Mouse (Mus musculus): ENCODE results near the gene Lrrc20. TPM values are rescaled to one million over a fixed set of nuclear protein-coding genes. Genes with fewer than 3 reads are reported as not detected.

The Lrrc20 gene
- total and polyA plus RNA-seq, 2 experiments from 2014 or later: 9.7 to 19.6 TPM

- WGBS: 33% methylated on average over 5 of the region's 5 CpGs
- Histone ChIP-seq H3K27ac (no peak overlapping the region), H3K4me2 (ENCODE audit: low read depth, low read length) (peak overlapping the region; percentile 60), H3K9me3 (ENCODE audit: low read length) (no peaks in the 10 kb centered on the region), H3K9ac (replicated peaks; ENCODE audit: low read length) (no peak overlapping the region), H3K4me1 (ENCODE audit: insufficient read depth, low read length) (0 out of 2 replicates have a peak, but pooled peaks cover 4% of the 10 kb centered on the region), H3K4me3 (ENCODE audit: low read length) (peak overlapping the region; percentile 32), H3K27me3 (ENCODE audit: insufficient read depth, low read length) (no peaks in the 10 kb centered on the region), H3K36me3 (ENCODE audit: insufficient read depth, low read length) (no peaks in the 10 kb centered on the region)
- ATAC-seq (no peak), DNase-seq (ENCODE audit: low spot score) (no peak)
- no peak for TF ChIP-seq CTCF (IDR thresholded peaks at IDR 0.05; ENCODE audit: low read depth)
These were observed 149.2 kb downstream of the Lrrc20 start for GRCm38 (mm10) chr10:61624771-61625170.

- Histone ChIP-seq H3K4me3 (ENCODE audit: low read length) (peak overlapping the region; percentile 32), H3K36me3 (ENCODE audit: insufficient read depth, low read length) (no peaks in the 10 kb centered on the region), H3K27ac (peak overlapping the region; percentile 32; the same call in 1 of the 2 replicates), H3K9ac (replicated peaks; ENCODE audit: low read length) (peak overlapping the region; percentile 33), H3K4me1 (ENCODE audit: insufficient read depth, low read length) (0 out of 2 replicates have a peak, but pooled peaks cover 4% of the 10 kb centered on the region), H3K9me3 (ENCODE audit: low read length) (no peaks in the 10 kb centered on the region), H3K4me2 (ENCODE audit: low read depth, low read length) (peak overlapping the region; percentile 60), H3K27me3 (ENCODE audit: insufficient read depth, low read length) (no peaks in the 10 kb centered on the region)
- 0 out of 2 replicates have a peak, but pooled peaks have one; percentile 1 for TF ChIP-seq CTCF (IDR thresholded peaks at IDR 0.05; ENCODE audit: low read depth)
- DNase-seq (ENCODE audit: low spot score): peak; percentile 74
- peak; percentile 81 for ATAC-seq
- 3% methylated on average over 74 of the region's 74 CpGs for WGBS
These were observed 150.0 kb downstream of the Lrrc20 start for GRCm38 (mm10) chr10:61625381-61626257.

GRCm38 (mm10) chr10:61626551-61626950 is 150.9 kb downstream of the Lrrc20 start:
- Histone ChIP-seq H3K36me3 (ENCODE audit: insufficient read depth, low read length) (no peaks in the 10 kb centered on the region), H3K4me2 (ENCODE audit: low read depth, low read length) (no peak overlapping the region), H3K9me3 (ENCODE audit: low read length) (no peaks in the 10 kb centered on the region), H3K27ac (no peak overlapping the region), H3K4me1 (ENCODE audit: insufficient read depth, low read length) (0 out of 2 replicates have a peak, but pooled peaks cover 4% of the 10 kb centered on the region), H3K27me3 (ENCODE audit: insufficient read depth, low read length) (no peaks in the 10 kb centered on the region), H3K4me3 (ENCODE audit: low read length) (no peak overlapping the region), H3K9ac (replicated peaks; ENCODE audit: low read length) (no peak overlapping the region)
- DNase-seq (ENCODE audit: low spot score) (no peak), ATAC-seq (no peak)
- TF ChIP-seq CTCF (IDR thresholded peaks at IDR 0.05; ENCODE audit: low read depth): no peak
- 70% methylated on average over 3 of the region's 3 CpGs for WGBS

- 65% methylated on average over 15 of the region's 15 CpGs for WGBS
- H3K9ac ChIP-seq (replicated peaks; ENCODE audit: low read length): no peak overlapping the region
- no peaks in the 10 kb centered on the region for H3K27me3 ChIP-seq (ENCODE audit: insufficient read depth, low read length)
- ATAC-seq: no peak
- no peak for TF ChIP-seq CTCF (IDR thresholded peaks at IDR 0.05; ENCODE audit: low read depth)
- H3K4me1 ChIP-seq (ENCODE audit: insufficient read depth, low read length): 0 out of 2 replicates have a peak, but pooled peaks cover 4% of the 10 kb centered on the region
- no peak overlapping the region for H3K27ac ChIP-seq
- no peak overlapping the region for H3K4me3 ChIP-seq (ENCODE audit: low read length)
- no peaks in the 10 kb centered on the region for H3K9me3 ChIP-seq (ENCODE audit: low read length)
- H3K36me3 ChIP-seq (ENCODE audit: insufficient read depth, low read length): no peaks in the 10 kb centered on the region
- no peak overlapping the region for H3K4me2 ChIP-seq (ENCODE audit: low read depth, low read length)
- no peak for DNase-seq (ENCODE audit: low spot score)
These were observed 151.8 kb downstream of the Lrrc20 start for GRCm38 (mm10) chr10:61627195-61627937.

- H3K4me1 ChIP-seq (ENCODE audit: insufficient read depth, low read length): 0 out of 2 replicates have a peak, but pooled peaks cover 4% of the 10 kb centered on the region
- H3K4me3 ChIP-seq (ENCODE audit: low read length): no peak overlapping the region
- ATAC-seq (no peak), DNase-seq (ENCODE audit: low spot score) (no peak)
- no peak overlapping the region for H3K9ac ChIP-seq (replicated peaks; ENCODE audit: low read length)
- no peak overlapping the region for H3K27ac ChIP-seq
- H3K9me3 ChIP-seq (ENCODE audit: low read length): no peaks in the 10 kb centered on the region
- no peak overlapping the region for H3K4me2 ChIP-seq (ENCODE audit: low read depth, low read length)
- 83% methylated on average over 4 of the region's 4 CpGs for WGBS
- no peak for TF ChIP-seq CTCF (IDR thresholded peaks at IDR 0.05; ENCODE audit: low read depth)
- H3K27me3 ChIP-seq (ENCODE audit: insufficient read depth, low read length): no peaks in the 10 kb centered on the region
- no peaks in the 10 kb centered on the region for H3K36me3 ChIP-seq (ENCODE audit: insufficient read depth, low read length)
These were observed 152.3 kb downstream of the Lrrc20 start for GRCm38 (mm10) chr10:61627938-61628250.

Other genes starting within 250 kb of the Lrrc20 start
- 1.5 and 1.8 TPM in 2 replicates for gene Adamts14, start 202.4 kb upstream of the Lrrc20 start, total RNA-seq (2014; rRNA removed)
- gene Adamts14, start 202.4 kb upstream of the Lrrc20 start, polyA plus RNA-seq (2015; fragmentation: Nextera tagmentation; extraction: Ambion mirVana): 0.36 and 0.37 TPM in 2 replicates
- not detected in 2 replicates for gene Prf1, start 178.0 kb upstream of the Lrrc20 start, total RNA-seq (2014; rRNA removed)
- not detected in 2 replicates for gene Prf1, start 178.0 kb upstream of the Lrrc20 start, polyA plus RNA-seq (2015; fragmentation: Nextera tagmentation; extraction: Ambion mirVana)
- 34.3 and 36.0 TPM in 2 replicates for gene Pald1, start 92.3 kb upstream of the Lrrc20 start, total RNA-seq (2014; rRNA removed)
- gene Pald1, start 92.3 kb upstream of the Lrrc20 start, polyA plus RNA-seq (2015; fragmentation: Nextera tagmentation; extraction: Ambion mirVana): 21.7 TPM in 2 replicates
- gene Nodal, start 57.8 kb upstream of the Lrrc20 start, total RNA-seq (2014; rRNA removed): 0.58 and 1.1 TPM in 2 replicates
- 0.33 and 0.43 TPM in 2 replicates for gene Nodal, start 57.8 kb upstream of the Lrrc20 start, polyA plus RNA-seq (2015; fragmentation: Nextera tagmentation; extraction: Ambion mirVana)
- 16.1 and 16.2 TPM in 2 replicates for gene Eif4ebp2, start 23.1 kb upstream of the Lrrc20 start, total RNA-seq (2014; rRNA removed)
- gene Eif4ebp2, start 23.1 kb upstream of the Lrrc20 start, polyA plus RNA-seq (2015; fragmentation: Nextera tagmentation; extraction: Ambion mirVana): 34.9 and 35.9 TPM in 2 replicates
- gene Npffr1, start 119.7 kb downstream of the Lrrc20 start, total RNA-seq (2014; rRNA removed): 3.6 and 3.7 TPM in 2 replicates
- gene Npffr1, start 119.7 kb downstream of the Lrrc20 start, polyA plus RNA-seq (2015; fragmentation: Nextera tagmentation; extraction: Ambion mirVana): 1.6 and 1.7 TPM in 2 replicates
- gene Ppa1, start 172.8 kb downstream of the Lrrc20 start, total RNA-seq (2014; rRNA removed): 66.9 and 80.6 TPM in 2 replicates
- 185 and 186 TPM in 2 replicates for gene Ppa1, start 172.8 kb downstream of the Lrrc20 start, polyA plus RNA-seq (2015; fragmentation: Nextera tagmentation; extraction: Ambion mirVana)
- gene Sar1a, start 204.5 kb downstream of the Lrrc20 start, total RNA-seq (2014; rRNA removed): 125 and 133 TPM in 2 replicates
- gene Sar1a, start 204.5 kb downstream of the Lrrc20 start, polyA plus RNA-seq (2015; fragmentation: Nextera tagmentation; extraction: Ambion mirVana): 188 and 189 TPM in 2 replicates
- 70.5 and 84.8 TPM in 2 replicates for gene Tysnd1, start 219.7 kb downstream of the Lrrc20 start, total RNA-seq (2014; rRNA removed)
- gene Tysnd1, start 219.7 kb downstream of the Lrrc20 start, polyA plus RNA-seq (2015; fragmentation: Nextera tagmentation; extraction: Ambion mirVana): 31.8 and 32.2 TPM in 2 replicates
- 21.0 and 28.4 TPM in 2 replicates for gene Aifm2, start 239.5 kb downstream of the Lrrc20 start, total RNA-seq (2014; rRNA removed)
- gene Aifm2, start 239.5 kb downstream of the Lrrc20 start, polyA plus RNA-seq (2015; fragmentation: Nextera tagmentation; extraction: Ambion mirVana): 14.5 and 14.6 TPM in 2 replicates

Measured in hindbrain, postnatal 0 days (tissue).